Mouse (Mus musculus): Measurements from ENCODE around the gene Chchd6.

Chchd6 gene

GRCm38 (mm10) chr6:89452356-89452755 is 143.1 kb downstream of the Chchd6 start:
- DNase-seq (ENCODE audit: low spot score): no peak

- DNase-seq (ENCODE audit: low spot score): no peak
Observed at GRCm38 (mm10) chr6:89448736-89449135, 146.7 kb downstream of the Chchd6 start.

- DNase-seq (ENCODE audit: low spot score): no peak
Observed at GRCm38 (mm10) chr6:89440671-89441070, 154.8 kb downstream of the Chchd6 start.

GRCm38 (mm10) chr6:89431920-89432482 is 163.5 kb downstream of the Chchd6 start:
- DNase-seq (ENCODE audit: low spot score): no peak

GRCm38 (mm10) chr6:89430749-89431148 is 164.7 kb downstream of the Chchd6 start:
- no peak for DNase-seq (ENCODE audit: low spot score)

- no peak for DNase-seq (ENCODE audit: low spot score)
Observed at GRCm38 (mm10) chr6:89428661-89429375, 166.6 kb downstream of the Chchd6 start.

- no peak for DNase-seq (ENCODE audit: low spot score)
Observed at GRCm38 (mm10) chr6:89424461-89424860, 171.0 kb downstream of the Chchd6 start.

- DNase-seq (ENCODE audit: low spot score): peak; percentile 35
Observed at GRCm38 (mm10) chr6:89422621-89423020, 172.8 kb downstream of the Chchd6 start.

- no peak for DNase-seq (ENCODE audit: low spot score)
Observed at GRCm38 (mm10) chr6:89421922-89422321, 173.5 kb downstream of the Chchd6 start.

- no peak for DNase-seq (ENCODE audit: low spot score)
Observed at GRCm38 (mm10) chr6:89421503-89421902, 173.9 kb downstream of the Chchd6 start.

GRCm38 (mm10) chr6:89420756-89421155 is 174.7 kb downstream of the Chchd6 start:
- DNase-seq (ENCODE audit: low spot score): no peak

GRCm38 (mm10) chr6:89420110-89420509 is 175.3 kb downstream of the Chchd6 start:
- DNase-seq (ENCODE audit: low spot score): no peak

- DNase-seq (ENCODE audit: low spot score): no peak
Observed at GRCm38 (mm10) chr6:89419066-89419815, 176.2 kb downstream of the Chchd6 start.

- no peak for DNase-seq (ENCODE audit: low spot score)
Observed at GRCm38 (mm10) chr6:89416030-89416595, 179.3 kb downstream of the Chchd6 start.

GRCm38 (mm10) chr6:89415091-89415490 is 180.4 kb downstream of the Chchd6 start:
- no peak for DNase-seq (ENCODE audit: low spot score)

- DNase-seq (ENCODE audit: low spot score): no peak
Observed at GRCm38 (mm10) chr6:89414126-89414525, 181.3 kb downstream of the Chchd6 start.

- DNase-seq (ENCODE audit: low spot score): no peak
Observed at GRCm38 (mm10) chr6:89413481-89413884, 182.0 kb downstream of the Chchd6 start.

- no peak for DNase-seq (ENCODE audit: low spot score)
Observed at GRCm38 (mm10) chr6:89412562-89412961, 182.9 kb downstream of the Chchd6 start.

GRCm38 (mm10) chr6:89409041-89409440 is 186.4 kb downstream of the Chchd6 start:
- DNase-seq (ENCODE audit: low spot score): peak; percentile 70

- no peak for DNase-seq (ENCODE audit: low spot score)
Observed at GRCm38 (mm10) chr6:89408259-89408658, 187.2 kb downstream of the Chchd6 start.

GRCm38 (mm10) chr6:89407247-89407889 is 188.1 kb downstream of the Chchd6 start:
- no peak for DNase-seq (ENCODE audit: low spot score)

GRCm38 (mm10) chr6:89404964-89405363 is 190.5 kb downstream of the Chchd6 start:
- no peak for DNase-seq (ENCODE audit: low spot score)

Measured in urinary bladder, postnatal 14 days (tissue).